Mouse (Mus musculus) limb, embryonic 14.5 days (tissue): Measurements from ENCODE around the gene Atp6v0a4. TPM values are rescaled to one million over a fixed set of nuclear protein-coding genes. Genes with fewer than 3 reads are reported as not detected.
A peak's percentile ranks its signal among the peaks of the same experiment; 100 is the strongest.

Source experiments
- ATAC-seq: fragments of 200-750 bp; cut with Nextera tagmentation; 2 replicates; pipeline ENCODE4 v1.8.0; 2017; ENCODE audit warnings: low read depth, moderate number of reproducible peaks, moderate TSS enrichment; ENCODE audit not compliant: low FRiP score
- DNase-seq: peaks from one replicate; pipeline ENCODE4 v3.0.0-alpha.2; 2015; ENCODE audit warnings: low spot score
- H3K27ac ChIP-seq: fragments of 300-500 bp; sonication (generic); replicated peaks from 2 replicates; pipeline ENCODE4 v1.5.1; 2014; ENCODE audit warnings: low read depth, mild to moderate bottlenecking, low read length, moderate library complexity, mixed read lengths
- H3K27me3 ChIP-seq: fragments of 300-500 bp; sonication (generic); 2 replicates; pipeline ENCODE4 v1.6.1; 2014; ENCODE audit warnings: low read length, mixed read lengths; ENCODE audit not compliant: control insufficient read depth, insufficient read depth
- H3K36me3 ChIP-seq: fragments of 300-500 bp; sonication (generic); 2 replicates; pipeline ENCODE4 v1.6.1; 2014; ENCODE audit warnings: mild to moderate bottlenecking, low read length, moderate library complexity, mixed read lengths; ENCODE audit not compliant: control insufficient read depth, insufficient read depth
- H3K4me1 ChIP-seq: fragments of 300-500 bp; sonication (generic); 2 replicates; pipeline ENCODE4 v1.6.1; 2014; ENCODE audit warnings: antibody characterized with exemption, low read length, mixed read lengths; ENCODE audit not compliant: control insufficient read depth, insufficient read depth
- H3K4me2 ChIP-seq: fragments of 300-500 bp; sonication (generic); replicated peaks from 2 replicates; pipeline ENCODE4 v1.6.1; 2014; ENCODE audit warnings: low read depth, mild to moderate bottlenecking, low read length, moderate library complexity; ENCODE audit not compliant: severe bottlenecking
- H3K4me3 ChIP-seq: fragments of 300-500 bp; sonication (generic); replicated peaks from 2 replicates; pipeline ENCODE4 v1.5.1; 2014; ENCODE audit warnings: low read length
- H3K9ac ChIP-seq: fragments of 300-500 bp; sonication (generic); 2 replicates; pipeline ENCODE4 v1.6.1; 2014; ENCODE audit warnings: mild to moderate bottlenecking, low read depth, low read length, moderate library complexity; ENCODE audit not compliant: severe bottlenecking
- H3K9me3 ChIP-seq: fragments of 300-500 bp; sonication (generic); 2 replicates; pipeline ENCODE4 v1.6.1; 2016; ENCODE audit warnings: low read length; ENCODE audit not compliant: control insufficient read depth
- POLR2A ChIP-seq: fragments of 200-500 bp; IDR thresholded peaks from 2 replicates; pipeline ENCODE4 v1.8.0; 2012; ENCODE audit warnings: inconsistent platforms, mild to moderate bottlenecking, moderate library complexity, borderline replicate concordance; ENCODE audit not compliant: insufficient read depth, insufficient read length; ENCODE audit errors: extremely low read depth
- WGBS: fragments of 180-500 bp; shearing (Covaris S2); extraction: QIAGEN DNeasy Blood & Tissue Kit; methylation state at CpG from one replicate; pipeline ENCODE4 v1.1.7; 2014; 5-methylcytosine and 5-hydroxymethylcytosine counted together
- polyA plus RNA-seq, 2 experiments: library from polyadenylated mRNA; depleted of rRNA in 1 of 2; stranded (reverse) in 1 of 2; unstranded in 1 of 2; fragments of >200 nt; fragmentation: Nextera tagmentation in 1 of 2; extraction: Ambion mirVana in 1 of 2; gene quantifications; 2 replicates each; pipeline versions ENCODE4 v1.2.1 to v1.2.3; 2012 to 2014

The Atp6v0a4 gene
- polyA plus RNA-seq, 2 experiments, result 1.8 to 2.2 TPM

DNA sequence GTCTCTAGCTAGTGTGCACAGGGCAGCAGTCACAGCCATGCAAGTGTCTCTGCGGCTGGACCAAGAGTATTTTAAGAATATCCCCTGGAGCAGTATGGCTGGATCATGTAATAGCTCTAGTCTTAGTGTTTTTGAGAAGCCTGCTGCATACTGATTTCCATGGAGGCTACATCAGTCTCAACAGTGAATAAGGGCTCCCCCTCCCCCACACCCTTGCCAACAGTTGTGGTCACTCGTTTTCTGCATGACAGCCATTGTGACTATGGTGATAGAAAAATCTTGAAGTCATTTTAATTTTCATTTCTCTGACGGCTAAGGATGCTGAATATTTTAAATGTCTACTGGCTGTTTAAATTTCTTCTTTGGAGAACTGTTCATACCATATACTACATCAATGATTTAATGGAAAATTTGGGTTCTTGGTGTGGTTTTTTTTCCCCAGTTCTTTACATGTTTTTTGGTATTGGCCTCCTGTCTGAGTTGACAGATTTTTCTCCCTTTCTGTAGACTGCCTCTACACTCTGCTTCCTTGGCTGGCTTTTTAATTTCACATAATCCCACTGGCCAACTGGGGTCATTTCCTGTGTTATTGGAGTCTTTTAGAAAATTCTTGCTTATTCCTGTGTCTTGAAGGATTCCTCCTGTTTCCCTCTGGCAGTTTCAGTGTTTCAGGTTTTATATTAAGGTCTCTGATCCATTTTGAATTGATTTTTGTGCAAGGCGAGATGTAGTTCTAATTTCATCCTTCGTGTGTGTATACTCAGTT lies 91.4 kb downstream of the Atp6v0a4 start:
- no peaks in the 10 kb centered on the region for H3K9me3 ChIP-seq
- H3K9ac ChIP-seq, result no peak overlapping the region
- no peak overlapping the region for H3K4me2 ChIP-seq
- no peak for TF ChIP-seq POLR2A
- ATAC-seq (no peak), DNase-seq (peak; percentile 7)
- no peak overlapping the region for H3K27ac ChIP-seq
- no peaks in the 10 kb centered on the region for H3K36me3 ChIP-seq
- H3K27me3 ChIP-seq, result no peaks in the 10 kb centered on the region
- WGBS, result 58% methylated on average over 5 of the region's 5 CpGs
- peaks cover 13% of the 10 kb centered on the region for H3K4me1 ChIP-seq
- H3K4me3 ChIP-seq, result no peak overlapping the region

DNA sequence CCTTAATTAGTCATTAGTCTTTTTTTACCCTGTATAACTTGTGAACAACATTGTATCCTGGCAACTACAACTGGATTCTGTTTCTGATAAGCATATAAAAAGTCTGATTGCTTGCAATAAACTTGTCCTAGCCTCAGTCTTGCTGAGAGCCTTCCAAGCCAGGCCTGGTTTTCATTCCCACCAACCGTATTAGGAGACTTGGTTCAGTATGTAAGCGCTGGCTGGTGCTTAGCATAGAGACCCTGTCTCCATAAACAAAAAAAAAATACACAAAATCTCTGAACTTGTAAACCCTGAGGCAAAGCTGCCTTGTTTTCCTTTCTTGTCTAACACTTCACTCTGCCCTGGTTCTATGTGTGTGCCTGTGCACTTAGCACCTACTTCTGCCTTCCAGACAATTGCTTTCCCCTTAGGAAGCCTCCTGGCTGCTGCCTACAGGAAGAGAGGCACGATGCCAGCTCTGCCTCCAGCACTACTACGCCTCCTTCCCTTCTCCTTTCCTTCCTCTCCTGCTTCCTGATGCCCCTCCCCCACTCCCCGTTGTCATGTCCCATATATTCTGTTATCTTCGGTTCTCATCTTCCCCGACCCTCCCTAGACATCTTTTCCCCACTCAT lies 92.4 kb downstream of the Atp6v0a4 start:
- no peaks in the 10 kb centered on the region for H3K27me3 ChIP-seq
- ATAC-seq (no peak), DNase-seq (peak; percentile 35)
- no peak overlapping the region for H3K9ac ChIP-seq
- no peak overlapping the region for H3K4me2 ChIP-seq
- no peak for TF ChIP-seq POLR2A
- peaks cover 13% of the 10 kb centered on the region for H3K4me1 ChIP-seq
- H3K27ac ChIP-seq, result peak overlapping the region; percentile 56; the same call in 1 of the 2 replicates
- WGBS, result 35% methylated on average over 7 of the region's 7 CpGs
- H3K9me3 ChIP-seq, result no peaks in the 10 kb centered on the region
- H3K4me3 ChIP-seq, result no peak overlapping the region
- H3K36me3 ChIP-seq, result no peaks in the 10 kb centered on the region

DNA sequence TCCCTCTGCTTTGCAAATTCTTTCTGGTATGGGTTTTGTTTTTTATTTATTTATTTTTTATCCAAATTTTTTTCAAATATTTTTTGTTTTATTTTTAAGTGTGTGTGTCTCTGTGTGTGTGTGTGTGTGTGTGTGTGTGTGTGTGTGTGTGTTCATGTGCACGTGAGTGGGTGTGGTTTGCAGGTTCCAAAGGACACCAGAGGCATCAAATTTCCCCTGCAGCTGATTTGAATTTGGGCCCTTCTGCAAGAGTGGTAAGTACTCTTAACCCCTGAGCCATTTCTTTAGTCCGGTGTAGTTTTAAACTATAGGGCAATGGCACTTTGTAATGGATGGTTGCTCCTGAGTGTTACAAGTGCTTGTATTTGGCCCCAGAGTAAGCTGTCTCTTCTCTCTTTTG lies 96.2 kb downstream of the Atp6v0a4 start:
- Histone ChIP-seq H3K36me3 (no peaks in the 10 kb centered on the region), H3K27ac (no peak overlapping the region), H3K9ac (no peak overlapping the region), H3K9me3 (no peaks in the 10 kb centered on the region), H3K27me3 (no peaks in the 10 kb centered on the region), H3K4me1 (peaks cover 13% of the 10 kb centered on the region), H3K4me3 (no peak overlapping the region), H3K4me2 (no peak overlapping the region)
- ATAC-seq, result no peak
- no peak for DNase-seq
- no peak for TF ChIP-seq POLR2A
- 26% methylated on average over 2 of the region's 2 CpGs for WGBS

DNA sequence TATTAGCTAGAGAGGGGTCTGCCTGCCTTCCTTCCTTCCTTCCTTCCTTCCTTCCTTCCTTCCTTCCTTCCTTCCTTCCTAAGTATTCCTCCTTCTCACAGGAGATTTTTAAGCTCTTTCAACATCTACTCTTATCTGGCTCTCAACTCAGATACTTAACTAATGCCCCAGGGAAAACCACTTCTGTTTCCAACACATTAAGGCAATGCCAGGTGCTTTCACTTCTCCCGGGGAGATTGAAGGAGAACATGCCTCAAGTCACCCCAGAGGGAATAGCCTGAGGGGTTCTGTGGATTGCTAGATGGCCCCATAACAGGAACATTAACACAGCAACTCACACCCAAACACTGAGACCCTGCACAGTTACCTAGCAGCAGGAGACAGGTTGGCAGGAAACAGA lies 96.6 kb downstream of the Atp6v0a4 start:
- Histone ChIP-seq H3K4me1 (peaks cover 12% of the 10 kb centered on the region), H3K36me3 (no peaks in the 10 kb centered on the region), H3K9me3 (no peaks in the 10 kb centered on the region), H3K27ac (no peak overlapping the region), H3K4me2 (no peak overlapping the region), H3K4me3 (no peak overlapping the region), H3K27me3 (no peaks in the 10 kb centered on the region), H3K9ac (no peak overlapping the region)
- TF ChIP-seq POLR2A, result no peak
- no peak for DNase-seq
- 3% methylated on average over 1 of the region's 1 CpGs for WGBS
- no peak for ATAC-seq

DNA sequence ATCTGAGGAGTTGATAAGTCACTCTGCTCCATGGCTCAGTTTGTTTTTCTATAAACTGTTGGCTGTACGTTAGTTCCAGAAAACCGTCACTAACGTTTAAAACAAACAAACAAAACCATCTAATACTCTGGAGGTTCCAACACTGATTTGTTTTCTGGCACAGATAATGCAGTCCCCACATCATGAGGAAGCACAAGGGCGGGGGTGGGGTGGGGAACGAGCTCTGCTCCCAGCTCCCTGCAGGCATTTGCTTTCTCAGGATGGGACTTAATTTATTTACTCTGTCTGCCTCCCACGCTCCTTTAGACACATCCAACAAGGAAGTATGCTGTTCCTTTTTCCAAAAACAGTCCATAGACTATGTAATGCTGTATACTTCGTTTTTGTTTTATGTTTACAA lies 101.1 kb downstream of the Atp6v0a4 start:
- TF ChIP-seq POLR2A, result no peak
- no peak overlapping the region for H3K9ac ChIP-seq
- H3K4me1 ChIP-seq, result no peaks in the 10 kb centered on the region
- DNase-seq (no peak), ATAC-seq (no peak)
- no peaks in the 10 kb centered on the region for H3K9me3 ChIP-seq
- no peak overlapping the region for H3K27ac ChIP-seq
- no peaks in the 10 kb centered on the region for H3K36me3 ChIP-seq
- no peak overlapping the region for H3K4me3 ChIP-seq
- H3K27me3 ChIP-seq, result no peaks in the 10 kb centered on the region
- WGBS, result 45% methylated on average over 7 of the region's 7 CpGs
- no peak overlapping the region for H3K4me2 ChIP-seq
